32 mouse cellular contexts compared by ENCODE assay signal in the genomic region with DNA sequence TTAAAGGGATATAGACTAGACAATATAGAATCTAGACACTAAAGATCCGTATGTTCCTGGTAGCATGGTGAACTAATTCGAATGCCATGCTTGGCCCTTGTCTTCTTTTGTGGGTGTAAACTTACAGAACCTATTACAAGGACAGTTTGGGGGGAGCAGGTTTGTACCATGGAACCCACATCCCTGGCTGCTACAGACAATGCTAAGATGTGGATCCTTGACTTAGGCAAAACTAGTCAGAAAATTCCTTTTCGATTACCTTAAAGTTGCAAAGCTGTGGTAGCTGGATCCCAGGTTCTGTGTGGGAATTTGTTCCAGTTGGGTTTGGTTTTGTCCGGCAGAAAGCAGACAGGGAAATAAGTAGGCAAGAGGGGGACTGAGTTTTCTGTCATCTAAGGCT.
"Had no signal": no experiment of that assay in that cellular context is flagged by ENCODE, and none has a peak within 500 bp of the region (broad histone marks: within the 10 kb centered on the region; RNA-seq: fewer than 3 reads in every experiment).

No protein-coding gene starts in this region.

- ATAC-seq: liver, embryonic 12.5 days; liver, postnatal 0 days; lung, postnatal 0 days; midbrain, embryonic 13.5 days; midbrain, embryonic 15.5 days; midbrain, embryonic 16.5 days had no signal

- H3K9ac ChIP-seq: limb, embryonic 12.5 days; limb, embryonic 13.5 days; limb, embryonic 15.5 days; liver, embryonic 12.5 days; liver, embryonic 13.5 days; liver, embryonic 14.5 days; liver, embryonic 15.5 days; liver, postnatal 0 days; lung, embryonic 14.5 days; lung, embryonic 15.5 days; midbrain, embryonic 12.5 days; midbrain, embryonic 13.5 days; midbrain, embryonic 15.5 days; neural tube, embryonic 12.5 days had no signal

- H3K4me2 ChIP-seq: limb, embryonic 12.5 days; limb, embryonic 13.5 days; limb, embryonic 15.5 days; liver, embryonic 11.5 days; liver, embryonic 12.5 days; liver, embryonic 13.5 days; liver, embryonic 15.5 days; lung, embryonic 14.5 days; lung, embryonic 15.5 days; midbrain, embryonic 12.5 days; midbrain, embryonic 13.5 days; midbrain, embryonic 15.5 days; neural tube, embryonic 12.5 days had no signal

- H3K4me3 ChIP-seq: left cerebral cortex, adult 2 months; limb, embryonic 10.5 days; limb, embryonic 12.5 days; limb, embryonic 13.5 days; limb, embryonic 15.5 days; liver, embryonic 12.5 days; liver, embryonic 13.5 days; liver, embryonic 15.5 days; lung, embryonic 15.5 days; megakaryocyte, embryonic 14.5 days; midbrain, embryonic 10.5 days; midbrain, embryonic 12.5 days; midbrain, embryonic 13.5 days; midbrain, embryonic 15.5 days; myocyte; neural tube, embryonic 12.5 days had no signal

- H3K27ac ChIP-seq: left cerebral cortex, adult 2 months; limb, embryonic 10.5 days; limb, embryonic 12.5 days; limb, embryonic 13.5 days; limb, embryonic 15.5 days; liver, embryonic 12.5 days; liver, embryonic 13.5 days; liver, embryonic 14.5 days; liver, embryonic 15.5 days; lung, embryonic 15.5 days; macrophage; midbrain, embryonic 10.5 days; midbrain, embryonic 12.5 days; midbrain, embryonic 13.5 days; midbrain, embryonic 15.5 days; neural tube, embryonic 12.5 days had no signal

- H3K27me3 ChIP-seq: limb, embryonic 12.5 days; limb, embryonic 13.5 days; limb, embryonic 15.5 days; liver, embryonic 12.5 days; liver, embryonic 13.5 days; liver, embryonic 15.5 days; lung, embryonic 15.5 days; midbrain, embryonic 12.5 days; neural tube, embryonic 12.5 days had no signal

- H3K36me3 ChIP-seq: limb, embryonic 10.5 days; limb, embryonic 12.5 days; limb, embryonic 13.5 days; limb, embryonic 15.5 days; liver, embryonic 12.5 days; liver, embryonic 13.5 days; liver, embryonic 15.5 days; lung, embryonic 15.5 days; midbrain, embryonic 10.5 days; midbrain, embryonic 12.5 days; midbrain, embryonic 13.5 days; midbrain, embryonic 15.5 days; neural tube, embryonic 12.5 days had no signal

- H3K9me3 ChIP-seq: limb, embryonic 10.5 days; limb, embryonic 12.5 days; limb, embryonic 13.5 days; limb, embryonic 15.5 days; liver, embryonic 12.5 days; liver, embryonic 13.5 days; liver, embryonic 15.5 days; lung, embryonic 15.5 days; megakaryocyte, embryonic 14.5 days; midbrain, embryonic 10.5 days; midbrain, embryonic 12.5 days; midbrain, embryonic 13.5 days; midbrain, embryonic 15.5 days; neural tube, embryonic 12.5 days had no signal

- DNase-seq: left cerebral cortex, postnatal 4 days; liver; liver, embryonic 13.5 days; liver, postnatal 0 days; lung, adult 18-20 months; lung, adult 2 months; lung, embryonic 14.5 days; lung, postnatal 10 days; lung, postnatal 14 days; lung, postnatal 36 days; lung, postnatal 4 days; midbrain, embryonic 14.5 days had no signal
